Mouse (Mus musculus) erythroblast, embryonic 14.5 days (primary cell): Measurements from ENCODE around the gene Hsf2.

Source experiments
- GATA1 ChIP-seq: IDR thresholded peaks from 2 replicates; pipeline ENCODE4 v1.6.1; 2012; ENCODE audit warnings: low read length, inconsistent platforms, mixed read lengths
- TAL1 ChIP-seq: IDR thresholded peaks from 3 replicates; pipeline ENCODE4 v1.6.1; 2012; ENCODE audit warnings: low read length, inconsistent platforms, mixed read lengths

- TF ChIP-seq TAL1, result no peak
- TF ChIP-seq GATA1, result no peak
Observed at GRCm38 (mm10) chr10:57447657-57448050, 38.5 kb upstream of the Hsf2 start.
